Mouse (Mus musculus) fat pad, adult 2 months (tissue): Measurements from ENCODE around the gene Cxcl13.
"Not testable (repeated sequence)": the region's sequence is repeated elsewhere in the genome, so short reads cannot be mapped to it uniquely, and the experiment has no call there.

Experiments
- DNase-seq: peaks from one replicate; pipeline ENCODE4 v3.0.0-alpha.2; 2011; ENCODE audit warnings: low read depth, low spot score; ENCODE audit errors: extremely low read depth

Cxcl13 gene

DNA sequence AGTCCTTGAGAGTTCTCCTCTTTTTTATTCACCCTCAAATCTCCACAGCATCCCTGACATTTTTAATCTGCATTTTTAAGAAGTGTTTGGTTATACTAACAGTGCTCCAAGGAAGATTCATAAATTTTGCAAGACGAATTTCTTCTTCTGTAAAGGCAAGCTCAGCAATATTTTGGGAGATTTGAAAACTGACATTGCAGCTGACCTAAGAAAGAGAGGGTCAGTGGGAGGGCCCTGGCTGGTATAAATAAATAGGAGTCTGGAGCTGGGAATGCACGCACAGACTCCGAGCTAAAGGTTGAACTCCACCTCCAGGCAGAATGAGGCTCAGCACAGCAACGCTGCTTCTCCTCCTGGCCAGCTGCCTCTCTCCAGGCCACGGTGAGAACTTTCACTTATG is at the start of gene Cxcl13:
Cxcl13 (plus strand) TSS at position 301 of the 400 bp plus-strand sequence.
- no peak for DNase-seq

DNA sequence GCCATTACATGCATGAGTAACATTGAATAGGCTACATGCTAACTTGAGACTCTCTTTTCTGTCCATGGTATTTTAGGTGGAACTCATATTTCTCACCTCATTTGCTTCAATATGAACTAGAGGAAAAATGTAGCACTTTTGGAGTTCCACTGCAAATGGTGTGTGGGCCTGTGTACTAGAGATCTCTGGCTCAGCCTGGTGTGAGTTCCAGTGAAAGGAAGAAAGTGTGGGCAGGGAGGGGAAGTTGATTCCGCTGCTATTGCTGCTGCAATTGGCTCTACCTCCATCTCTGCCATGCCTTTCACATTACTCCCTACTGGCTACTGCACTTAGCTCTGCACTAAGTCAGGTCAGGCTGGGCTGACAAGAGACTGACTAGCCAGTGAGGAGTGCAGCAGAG is 45.7 kb upstream of the Cxcl13 start:
- no peak for DNase-seq

- no peak for DNase-seq
Observed at GRCm38 (mm10) chr5:95918491-95918890, 38.3 kb upstream of the Cxcl13 start.

DNA sequence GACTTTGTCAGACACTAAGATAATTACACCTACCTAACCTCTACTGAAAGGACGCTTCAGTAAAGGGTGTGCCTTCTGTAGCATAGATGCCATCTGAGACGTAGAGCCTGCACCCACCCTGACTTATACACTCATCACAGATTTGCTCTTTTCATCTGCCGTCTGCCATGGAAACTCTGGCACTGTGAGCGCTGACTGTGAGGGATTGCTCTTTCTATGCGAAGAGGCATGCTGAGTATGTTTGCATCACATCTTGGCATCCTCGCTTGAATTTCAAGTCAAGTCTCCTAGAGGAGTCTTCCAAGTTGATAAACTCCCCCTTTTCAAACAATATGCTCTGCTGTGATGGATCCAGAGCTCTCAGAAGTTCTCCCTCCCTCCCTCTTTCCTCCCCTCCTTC is 32.7 kb upstream of the Cxcl13 start:
- no peak for DNase-seq

- DNase-seq, result no peak
Observed at GRCm38 (mm10) chr5:95925204-95925930, 31.4 kb upstream of the Cxcl13 start.

- DNase-seq, result no peak
Observed at GRCm38 (mm10) chr5:95925931-95926263, 30.9 kb upstream of the Cxcl13 start.

DNA sequence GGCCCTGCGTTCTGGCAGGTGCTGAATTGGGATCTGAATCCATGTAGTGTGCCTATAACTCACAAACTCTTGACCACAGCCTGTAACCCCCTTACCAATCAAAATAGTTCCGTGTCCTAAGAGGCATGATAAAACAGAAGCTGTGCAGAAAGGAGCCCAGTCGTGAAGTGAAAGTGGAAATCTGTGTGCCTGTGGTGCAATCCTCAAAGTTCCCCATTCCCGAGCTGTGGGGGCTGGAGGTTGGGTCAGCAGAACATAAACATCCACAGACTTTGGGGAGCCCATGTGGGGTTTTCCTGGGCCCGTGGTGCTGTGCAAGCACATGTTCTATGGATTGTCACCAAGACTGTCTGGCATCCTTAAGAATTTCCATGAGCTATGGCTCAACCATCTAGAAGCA is 21.7 kb upstream of the Cxcl13 start:
- no peak for DNase-seq

- no peak for DNase-seq
Observed at GRCm38 (mm10) chr5:95936068-95936467, 20.7 kb upstream of the Cxcl13 start.

GRCm38 (mm10) chr5:95937129-95937528 is 19.6 kb upstream of the Cxcl13 start:
- no peak for DNase-seq

- DNase-seq, result no peak
Observed at GRCm38 (mm10) chr5:95938044-95938625, 18.6 kb upstream of the Cxcl13 start.

DNA sequence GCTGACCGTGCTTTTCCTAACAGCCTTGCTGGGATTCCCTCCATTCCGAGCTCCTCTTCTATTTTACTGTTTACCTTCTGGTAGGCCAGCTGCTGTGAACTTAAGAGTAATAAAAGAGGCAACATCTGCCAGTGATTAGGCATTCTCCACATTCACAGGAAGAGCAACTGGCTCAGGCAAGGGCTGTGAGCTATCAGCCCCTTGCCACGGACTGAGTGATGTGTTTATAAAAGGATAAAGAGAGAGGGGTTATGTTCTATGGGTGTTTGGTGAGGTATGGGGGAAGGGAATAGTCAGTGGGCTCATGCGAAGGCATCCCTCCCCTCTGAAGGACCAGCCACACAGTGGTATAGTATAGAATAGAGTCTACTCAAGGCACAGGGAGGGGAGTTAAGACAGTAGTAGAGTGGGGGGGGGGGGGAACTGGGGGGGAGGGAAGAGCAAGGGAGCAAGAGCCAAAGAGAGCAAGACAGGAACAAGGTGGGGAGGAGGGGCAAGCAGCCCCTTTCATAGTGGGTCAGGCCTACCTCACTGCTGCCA is 16.0 kb upstream of the Cxcl13 start:
- no peak for DNase-seq

- no peak for DNase-seq
Observed at GRCm38 (mm10) chr5:95941562-95941961, 15.2 kb upstream of the Cxcl13 start.

DNA sequence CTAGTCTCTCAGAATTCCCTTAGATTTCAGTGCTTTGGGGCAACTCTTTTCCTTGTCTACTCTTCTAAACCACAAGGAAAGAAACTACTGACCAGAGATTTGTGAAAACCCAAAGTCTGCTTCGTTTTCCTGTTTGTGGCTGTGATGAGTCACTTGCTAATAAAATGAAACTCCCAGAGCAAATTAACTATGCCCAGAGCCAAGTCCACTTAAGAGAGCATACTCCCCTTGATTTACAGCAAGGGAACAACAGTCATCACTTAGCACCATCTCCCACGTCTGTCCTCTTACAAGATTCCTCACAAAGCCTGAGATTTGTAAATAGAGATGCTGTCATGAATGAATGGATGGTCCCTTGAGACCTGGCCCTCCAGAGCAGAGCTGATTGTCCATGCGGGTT is 11.6 kb upstream of the Cxcl13 start:
- DNase-seq, result no peak

DNA sequence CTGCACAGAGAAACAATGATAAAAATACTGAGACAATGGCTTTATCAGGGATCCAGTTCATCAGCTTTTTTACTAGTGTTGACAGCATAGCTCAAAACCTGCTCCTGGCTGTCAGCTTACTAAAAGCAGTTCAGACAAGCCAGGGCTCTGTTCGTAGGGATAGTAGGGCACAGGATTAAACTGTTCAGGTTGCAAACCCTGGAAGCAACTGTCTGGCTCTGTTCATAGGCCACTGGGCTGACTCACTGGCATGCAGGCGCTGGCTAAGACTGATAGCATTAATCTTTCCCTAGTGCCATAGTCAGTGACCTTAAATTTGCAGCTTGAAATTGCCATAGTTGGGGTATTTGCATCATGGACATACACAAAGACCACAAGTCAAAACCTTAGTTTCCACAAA is 10.4 kb upstream of the Cxcl13 start:
- DNase-seq, result no peak

DNA sequence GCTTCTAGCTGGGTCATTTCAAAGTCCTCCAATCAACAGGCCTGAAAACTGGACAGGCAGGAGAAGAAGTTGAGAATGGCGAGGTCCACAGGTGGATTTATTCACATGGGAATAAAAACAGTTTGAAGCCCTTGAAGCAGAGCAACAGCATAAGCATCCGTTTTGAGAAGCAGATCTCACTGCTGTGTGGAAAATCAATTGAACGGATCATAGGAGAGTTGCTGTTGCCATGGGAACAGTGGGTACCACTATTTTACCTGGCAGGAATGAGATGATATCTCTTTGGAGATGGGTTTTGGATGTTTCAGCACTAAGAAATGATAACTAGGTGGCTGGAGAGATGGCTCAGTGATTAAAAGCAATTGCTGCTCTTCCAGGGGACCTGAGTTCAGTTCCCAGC is 8.1 kb upstream of the Cxcl13 start:
- DNase-seq, result no peak

DNA sequence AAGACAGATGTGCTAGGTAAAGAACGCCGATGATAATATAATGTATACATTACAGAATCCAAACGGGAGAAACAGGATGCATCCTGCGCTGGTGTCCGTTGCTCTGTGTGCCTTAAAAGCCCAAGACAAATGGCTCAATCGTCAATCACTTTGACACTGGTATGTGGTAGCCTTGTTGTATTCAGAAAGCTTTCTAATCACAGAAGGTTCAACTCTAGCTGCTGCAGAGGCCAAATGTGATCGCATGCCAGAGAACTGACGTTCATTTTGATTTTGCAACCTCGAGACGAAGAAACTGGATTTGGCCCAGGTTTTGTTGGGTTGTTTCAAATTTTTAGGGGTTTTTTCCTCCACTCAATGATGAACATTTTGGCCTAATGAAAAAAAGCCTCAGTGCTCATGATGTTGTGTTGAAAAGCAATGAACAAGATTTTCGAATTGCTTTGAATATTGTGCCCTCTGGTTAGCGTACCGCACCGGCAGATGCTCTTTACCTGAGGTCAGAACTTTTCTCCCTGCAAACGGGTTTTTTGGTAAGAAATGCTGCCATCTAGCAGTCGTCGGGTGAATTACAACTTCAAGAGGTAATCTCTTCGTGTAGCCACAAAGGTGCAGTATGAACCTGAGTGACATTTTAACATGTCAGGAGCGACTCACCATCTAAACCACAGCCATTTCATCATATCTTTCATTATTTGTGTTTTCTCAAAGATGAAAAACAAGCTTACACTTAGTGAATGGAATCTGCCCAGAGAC is 6.6 kb upstream of the Cxcl13 start:
- DNase-seq, result no peak

GRCm38 (mm10) chr5:95964940-95965339 is 8.2 kb downstream of the Cxcl13 start:
- DNase-seq, result no peak

- DNase-seq, result no peak
Observed at GRCm38 (mm10) chr5:95966621-95967020, 9.9 kb downstream of the Cxcl13 start.

- no peak for DNase-seq
Observed at GRCm38 (mm10) chr5:95970845-95971244, 14.1 kb downstream of the Cxcl13 start.

GRCm38 (mm10) chr5:95972208-95972607 is 15.5 kb downstream of the Cxcl13 start:
- DNase-seq, result no peak

GRCm38 (mm10) chr5:95973806-95974205 is 17.1 kb downstream of the Cxcl13 start:
- DNase-seq, result not testable (repeated sequence)

DNA sequence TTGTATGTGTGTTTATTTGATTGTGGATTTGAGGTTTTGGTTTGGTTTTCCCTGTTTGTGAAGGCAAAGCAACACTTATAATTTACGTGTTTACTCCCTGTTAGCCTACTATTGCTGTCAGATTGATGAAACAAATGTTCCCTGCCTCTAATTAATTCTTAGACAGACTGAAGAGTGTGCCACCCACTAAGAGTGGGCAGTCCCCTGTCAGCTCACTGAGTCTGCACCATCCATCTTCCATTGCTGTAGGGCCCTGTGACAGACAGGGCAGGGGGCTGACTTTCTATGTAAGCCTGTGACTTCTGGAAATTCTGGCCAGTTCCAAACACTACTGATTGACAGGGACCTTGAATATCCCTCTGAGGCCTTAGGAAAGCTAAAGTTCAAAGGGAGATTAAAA is 19.5 kb downstream of the Cxcl13 start:
- DNase-seq, result no peak
